Mouse (Mus musculus): Measurements from ENCODE around the gene Sdccag8.

Sdccag8 gene

DNA sequence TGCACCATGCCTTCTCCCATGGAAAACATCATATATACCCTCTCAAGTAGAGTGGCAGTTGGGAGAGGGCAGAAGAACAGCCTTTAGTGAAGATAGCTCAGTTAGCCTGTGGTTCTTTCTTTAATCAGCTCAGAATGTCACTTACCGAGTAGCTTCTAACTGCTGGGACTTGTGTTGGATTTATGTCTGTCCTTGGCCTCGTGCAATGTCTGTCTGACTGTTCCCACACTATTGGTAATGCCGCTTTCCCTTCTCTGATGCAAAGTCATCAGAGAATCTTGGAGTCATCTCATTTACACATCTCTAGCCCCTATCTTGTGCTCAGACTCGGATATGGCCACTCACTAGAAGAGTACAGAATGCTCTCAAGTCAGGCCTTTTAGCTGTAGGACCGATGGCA, 128.7 kb downstream of the Sdccag8 start:
- no peak for DNase-seq (ENCODE audit: low spot score)

DNA sequence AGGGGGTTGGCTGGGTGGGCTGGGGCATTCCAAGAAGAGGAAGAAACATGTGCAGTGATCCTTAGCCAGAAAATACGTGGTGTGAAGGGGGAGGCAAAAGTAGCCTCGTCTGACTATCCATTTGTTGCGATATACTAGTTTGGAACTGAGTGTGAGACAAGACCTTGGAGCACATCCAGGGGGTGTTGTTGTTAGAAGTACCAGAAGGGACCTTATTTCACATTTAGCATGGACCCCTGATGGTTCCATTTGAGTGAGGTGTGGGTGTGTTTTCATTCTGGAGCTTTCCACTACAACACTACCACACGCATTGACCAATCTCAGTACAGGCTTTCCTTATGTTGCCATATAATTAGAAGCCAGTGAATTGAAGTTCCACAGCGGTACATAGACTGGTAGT, 129.5 kb downstream of the Sdccag8 start:
- DNase-seq (ENCODE audit: low spot score) = no peak

DNA sequence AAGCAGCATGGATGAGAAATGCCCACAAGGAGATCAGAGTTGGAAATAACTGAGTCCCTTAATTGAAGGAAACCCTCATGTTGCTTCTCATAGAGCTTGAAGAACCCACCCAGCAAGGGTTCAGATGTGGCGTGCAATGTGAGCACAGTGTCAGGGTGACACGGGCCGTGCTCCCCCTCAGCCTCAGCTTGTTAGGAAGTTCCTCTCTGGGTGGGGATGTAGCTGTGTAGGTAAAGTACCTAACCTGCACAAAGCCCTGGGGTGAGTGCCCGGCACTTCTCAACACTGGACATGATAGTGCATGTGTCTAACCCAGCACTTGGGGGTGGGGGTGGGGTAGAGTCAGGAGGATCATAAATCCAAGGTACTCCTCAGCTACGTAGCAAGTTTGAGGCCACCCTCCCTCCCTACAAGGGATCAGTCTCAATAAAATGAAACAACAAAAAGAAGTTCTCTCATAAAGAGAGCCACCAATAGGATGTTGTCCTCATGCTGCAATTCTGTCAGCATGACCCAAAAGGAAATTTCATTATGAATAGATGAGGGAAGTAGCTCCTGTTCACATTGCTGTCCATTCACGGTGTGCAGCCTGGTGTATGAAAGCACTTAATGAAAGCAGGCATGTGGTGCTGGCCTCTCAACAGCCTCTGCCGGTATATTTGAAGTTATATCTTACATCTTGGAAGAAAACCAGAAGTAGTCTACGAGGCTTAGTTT, 130.2 kb downstream of the Sdccag8 start:
- no peak for DNase-seq (ENCODE audit: low spot score)

DNA sequence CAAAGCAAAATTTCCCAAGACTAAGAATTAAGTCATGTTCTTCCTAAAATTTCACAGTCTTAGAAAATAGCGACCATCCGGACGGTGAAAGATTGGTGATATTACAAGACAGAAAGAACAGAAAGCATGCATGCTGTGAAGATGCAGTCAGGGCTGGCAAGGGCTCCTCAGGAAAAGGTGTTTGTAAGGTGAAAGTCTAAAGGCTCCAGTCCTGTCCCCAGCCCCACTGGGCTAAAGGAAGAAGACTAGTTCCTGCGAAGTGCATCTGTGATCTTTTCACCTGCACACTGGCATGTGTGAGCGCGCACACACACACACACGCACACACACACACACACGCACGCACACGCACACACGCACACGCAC, 130.7 kb downstream of the Sdccag8 start:
- no peak for DNase-seq (ENCODE audit: low spot score)

DNA sequence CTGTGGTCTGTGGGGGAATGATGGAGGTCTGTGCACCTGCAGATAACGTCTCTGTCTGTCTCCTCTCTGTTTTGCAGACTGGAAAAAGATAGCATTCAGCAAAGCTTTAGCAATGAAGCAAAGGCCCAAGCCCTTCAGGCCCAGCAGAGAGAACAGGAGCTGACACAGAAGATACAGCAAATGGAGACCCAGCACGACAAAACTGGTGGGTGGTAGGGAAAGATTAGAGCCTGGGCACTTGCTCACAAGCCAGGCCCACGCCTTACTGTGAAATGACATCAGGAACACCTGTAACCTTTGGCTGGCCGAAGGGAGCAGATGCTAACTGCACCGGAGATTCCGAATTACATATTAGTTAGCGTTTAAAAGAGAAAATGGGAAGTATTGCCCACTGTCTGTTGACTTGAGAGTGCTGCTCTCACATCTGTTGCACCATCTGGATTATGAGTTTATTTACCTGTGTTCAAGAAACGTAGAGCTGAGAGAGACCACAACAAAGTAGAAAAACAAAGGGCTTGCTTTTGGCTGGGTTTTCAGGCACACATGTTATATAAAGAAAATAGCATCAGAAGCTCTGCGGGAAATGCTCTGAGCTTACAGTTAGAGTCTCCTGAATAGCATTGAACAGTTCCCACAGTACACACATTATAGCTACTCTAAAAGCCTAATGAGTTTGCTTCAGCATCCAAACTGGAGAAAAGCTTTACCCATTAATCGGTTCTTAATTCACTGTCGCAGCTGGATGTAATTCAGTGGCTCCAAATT, 131.8 kb downstream of the Sdccag8 start:
- DNase-seq (ENCODE audit: low spot score) = peak; percentile 32

DNA sequence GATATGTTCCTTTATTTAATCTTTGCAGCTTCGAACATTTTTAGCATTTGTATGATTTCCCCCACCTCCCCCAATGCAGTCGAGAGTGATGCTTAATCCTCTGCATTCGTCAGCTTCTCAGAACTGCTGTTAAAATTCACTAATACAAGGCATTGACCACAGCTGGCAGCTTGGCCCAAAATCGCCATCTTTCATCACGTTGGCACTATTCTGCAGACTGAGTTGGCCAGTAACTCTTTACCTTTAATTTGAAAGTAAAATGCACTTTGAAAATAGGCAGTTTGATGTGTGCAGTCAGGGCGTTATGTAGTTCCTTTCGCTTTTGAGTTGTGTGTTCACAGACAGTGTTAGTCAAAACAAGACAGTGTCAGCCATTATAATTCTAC, 132.3 kb downstream of the Sdccag8 start:
- DNase-seq (ENCODE audit: low spot score) = no peak

DNA sequence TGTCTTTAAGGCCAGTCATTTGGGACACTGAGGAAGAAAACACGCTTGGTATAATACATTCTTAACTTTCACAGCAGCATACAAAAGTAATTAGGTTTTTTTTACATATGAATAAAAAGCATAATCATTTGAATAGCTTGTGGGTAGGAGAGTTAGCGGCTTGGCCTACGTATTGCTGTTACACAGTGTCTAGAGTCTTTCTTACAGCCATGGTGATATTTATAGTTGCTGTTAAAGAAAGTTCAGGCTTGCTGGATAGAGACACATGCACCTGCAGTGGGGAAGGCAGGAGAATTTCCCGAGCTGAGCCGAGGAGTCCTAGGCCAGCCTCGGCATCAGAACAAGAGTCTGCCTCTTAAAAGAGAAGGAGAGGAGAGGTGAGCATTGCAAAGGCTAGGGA, 134.4 kb downstream of the Sdccag8 start:
- no peak for DNase-seq (ENCODE audit: low spot score)

DNA sequence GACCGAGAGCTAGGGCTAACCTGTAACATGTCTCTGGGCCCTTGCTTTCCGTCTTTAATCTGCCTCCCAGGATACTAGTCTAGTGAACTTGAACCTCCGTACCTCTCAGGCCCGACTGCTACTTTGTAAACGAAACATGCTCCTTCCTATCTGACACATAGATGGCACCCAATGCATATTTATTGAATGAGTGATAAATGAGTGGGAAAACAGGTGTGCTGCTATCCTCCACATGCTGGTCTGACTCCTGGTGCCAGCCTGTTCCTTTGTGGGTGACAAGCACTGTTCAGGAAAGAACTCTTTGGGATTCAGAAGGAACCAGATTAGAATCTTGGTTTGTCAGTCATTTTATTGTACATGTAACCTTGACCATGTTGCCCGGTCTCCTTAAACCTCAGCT, 134.9 kb downstream of the Sdccag8 start:
- no peak for DNase-seq (ENCODE audit: low spot score)

DNA sequence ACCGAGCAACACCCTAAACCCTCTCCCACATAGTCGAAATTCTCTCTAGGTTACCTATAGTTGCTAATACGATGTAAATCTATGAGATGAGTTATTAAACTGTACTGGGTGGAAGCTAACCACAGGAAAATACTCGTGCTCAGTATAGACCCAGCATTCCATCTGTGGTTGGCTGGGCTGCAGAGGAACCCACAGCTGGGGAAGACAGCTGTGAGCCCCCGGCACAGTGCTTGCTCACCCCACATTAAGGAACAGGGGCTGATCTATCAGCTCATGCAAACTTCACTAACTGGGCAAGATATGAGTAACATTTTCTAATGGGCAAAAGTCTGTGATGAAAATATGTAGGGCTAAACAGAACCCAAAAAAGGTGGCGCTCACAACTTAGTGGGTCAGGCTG, 135.6 kb downstream of the Sdccag8 start:
- DNase-seq (ENCODE audit: low spot score) = no peak

DNA sequence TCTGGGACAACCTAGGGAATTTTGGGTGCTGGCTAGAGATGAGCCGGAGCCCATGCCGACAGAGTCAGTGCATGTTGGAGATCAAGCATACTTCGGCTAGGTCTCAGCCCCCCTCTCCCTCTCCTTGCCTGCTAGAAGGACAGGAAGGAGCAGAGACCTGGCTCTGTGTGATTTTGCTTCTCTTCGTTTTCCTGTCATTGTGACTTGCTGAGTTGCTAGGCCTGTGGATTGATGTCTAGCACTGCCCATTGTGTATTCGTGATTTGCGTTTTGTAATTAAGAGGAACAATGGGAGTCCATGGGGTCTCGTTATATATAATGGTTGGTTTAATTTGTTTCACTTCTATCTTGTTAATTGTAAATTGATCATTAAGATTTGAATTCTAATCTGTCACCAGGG, 137.4 kb downstream of the Sdccag8 start:
- no peak for DNase-seq (ENCODE audit: low spot score)

DNA sequence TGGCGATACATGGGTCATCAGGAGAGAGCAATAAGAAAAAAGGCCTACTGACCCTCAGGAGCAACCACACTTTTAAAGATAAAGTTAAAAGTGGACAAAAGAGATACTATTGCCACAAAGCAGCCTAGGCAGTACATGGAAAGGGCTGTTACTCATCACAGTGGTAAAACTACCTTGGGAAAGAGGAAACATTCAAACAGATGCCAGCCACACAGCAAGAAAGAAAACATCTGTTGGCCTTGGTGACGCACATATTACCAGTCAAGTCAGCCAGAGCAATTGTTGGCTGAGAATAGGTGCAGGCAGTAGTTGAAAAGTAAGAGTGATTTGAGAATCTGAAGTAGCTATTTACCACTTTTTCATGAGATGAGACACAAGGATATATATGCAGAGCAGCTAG, 143.9 kb downstream of the Sdccag8 start:
- no peak for DNase-seq (ENCODE audit: low spot score)

DNA sequence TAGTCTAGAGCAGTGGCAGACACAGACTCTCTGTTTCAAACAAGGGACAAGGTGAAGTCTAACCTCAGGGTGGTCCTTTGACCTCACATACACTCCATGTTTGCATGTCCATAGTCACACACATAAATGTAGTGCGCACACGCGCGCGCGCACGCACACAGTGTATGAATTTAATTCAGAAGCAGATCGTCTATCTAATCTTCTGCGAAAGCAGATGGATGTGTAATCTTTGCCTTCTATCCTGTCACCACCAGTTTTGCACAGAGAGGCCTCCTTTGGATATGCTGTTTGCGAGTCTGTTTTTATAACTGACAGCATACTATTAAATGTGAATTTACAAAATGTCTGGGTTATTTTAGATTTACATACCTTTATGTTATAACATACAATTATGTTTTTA, 147.3 kb downstream of the Sdccag8 start:
- DNase-seq (ENCODE audit: low spot score) = no peak

DNA sequence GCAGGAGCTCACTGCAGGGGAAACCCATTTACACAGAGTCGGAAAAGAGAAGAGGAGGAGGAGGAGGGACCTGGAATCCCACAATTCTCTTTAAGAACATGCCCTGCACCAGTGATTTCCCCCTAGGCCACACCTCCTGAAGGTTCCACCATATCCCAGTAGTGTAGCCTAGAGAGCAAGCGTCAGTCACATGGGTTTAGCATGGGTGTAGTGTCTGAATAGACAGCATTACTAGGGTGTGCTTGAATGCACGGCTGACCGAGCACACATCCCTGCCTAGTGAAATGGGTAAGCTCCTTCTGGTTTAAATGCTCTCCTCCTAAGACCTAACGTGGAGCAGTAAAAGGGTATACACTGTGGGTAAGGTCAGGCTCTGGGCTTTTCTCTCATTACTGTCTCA, 148.4 kb downstream of the Sdccag8 start:
- DNase-seq (ENCODE audit: low spot score) = no peak

DNA sequence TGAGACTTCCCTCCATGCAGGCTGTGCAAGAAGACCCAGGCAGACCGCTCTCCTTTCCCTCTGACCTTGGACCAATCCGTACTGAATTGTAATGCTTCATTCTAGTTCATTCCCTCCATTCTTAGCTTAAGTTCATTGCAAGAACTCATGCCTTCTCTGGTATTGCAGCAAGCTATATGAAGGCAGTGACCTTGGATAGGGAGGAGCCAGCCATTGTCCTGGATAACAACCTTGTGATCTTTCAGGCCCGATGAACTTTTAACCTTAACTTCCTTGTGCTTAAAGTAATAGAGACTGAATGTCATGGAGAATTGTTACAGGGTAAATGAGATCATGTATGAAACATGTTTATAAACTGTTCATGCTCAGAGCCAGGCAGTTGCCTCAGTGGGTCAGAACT, 152.8 kb downstream of the Sdccag8 start:
- DNase-seq (ENCODE audit: low spot score) = no peak

DNA sequence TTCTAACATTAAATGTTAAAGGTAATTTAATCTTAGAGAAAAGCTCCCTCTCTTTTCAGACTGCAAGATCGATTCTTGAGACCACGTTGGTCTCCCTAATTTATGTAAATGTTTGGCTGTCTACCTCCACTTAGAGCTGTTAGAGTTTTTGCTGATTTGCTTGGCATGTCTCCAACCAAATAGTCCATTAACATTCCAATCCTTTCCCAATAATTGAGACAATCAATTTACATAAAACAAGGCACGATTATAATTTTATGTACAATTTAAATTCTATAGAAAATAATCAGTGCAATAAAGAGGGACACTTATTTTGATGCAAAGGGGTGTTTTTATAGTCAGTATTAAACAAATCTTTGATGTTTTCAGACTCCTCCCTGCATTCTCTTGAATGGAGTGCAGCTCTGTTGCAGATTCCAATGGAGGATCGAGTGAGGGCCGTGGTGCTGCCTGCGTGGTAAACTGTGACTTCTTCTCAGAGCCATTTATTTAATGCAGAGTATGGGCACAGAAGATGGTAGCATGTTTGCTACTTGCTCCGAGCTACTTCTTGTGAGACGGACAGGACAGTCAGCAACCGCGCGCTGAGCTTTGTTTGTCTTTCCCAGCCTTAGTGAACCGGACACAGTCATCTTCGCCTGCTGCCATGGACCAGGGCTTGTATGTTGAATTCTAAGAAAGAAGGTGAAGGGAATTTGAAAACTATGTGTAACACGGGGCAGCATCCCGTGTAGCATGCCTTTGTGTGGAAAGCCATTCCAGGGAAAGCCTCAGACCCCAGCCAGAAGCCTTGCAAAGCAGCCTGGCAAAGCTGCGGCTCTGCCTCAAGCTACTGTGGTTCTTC, 156.4 kb downstream of the Sdccag8 start:
- DNase-seq (ENCODE audit: low spot score) = no peak

DNA sequence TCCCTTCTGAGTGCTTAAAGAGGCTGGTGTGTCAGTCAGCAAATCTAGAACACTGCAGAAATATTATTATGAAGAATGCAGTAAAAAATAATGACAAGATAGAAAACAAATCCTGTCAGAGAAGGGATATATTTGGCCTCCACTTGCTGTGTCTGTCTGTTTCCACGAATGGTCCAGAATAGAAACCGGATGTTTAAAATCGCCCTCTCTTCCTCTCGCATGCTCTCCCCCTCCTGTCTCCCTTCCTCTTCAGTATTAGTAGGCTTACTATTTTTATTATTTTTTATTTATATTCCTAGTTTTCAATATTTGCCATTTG, 157.0 kb downstream of the Sdccag8 start:
- DNase-seq (ENCODE audit: low spot score) = no peak

DNA sequence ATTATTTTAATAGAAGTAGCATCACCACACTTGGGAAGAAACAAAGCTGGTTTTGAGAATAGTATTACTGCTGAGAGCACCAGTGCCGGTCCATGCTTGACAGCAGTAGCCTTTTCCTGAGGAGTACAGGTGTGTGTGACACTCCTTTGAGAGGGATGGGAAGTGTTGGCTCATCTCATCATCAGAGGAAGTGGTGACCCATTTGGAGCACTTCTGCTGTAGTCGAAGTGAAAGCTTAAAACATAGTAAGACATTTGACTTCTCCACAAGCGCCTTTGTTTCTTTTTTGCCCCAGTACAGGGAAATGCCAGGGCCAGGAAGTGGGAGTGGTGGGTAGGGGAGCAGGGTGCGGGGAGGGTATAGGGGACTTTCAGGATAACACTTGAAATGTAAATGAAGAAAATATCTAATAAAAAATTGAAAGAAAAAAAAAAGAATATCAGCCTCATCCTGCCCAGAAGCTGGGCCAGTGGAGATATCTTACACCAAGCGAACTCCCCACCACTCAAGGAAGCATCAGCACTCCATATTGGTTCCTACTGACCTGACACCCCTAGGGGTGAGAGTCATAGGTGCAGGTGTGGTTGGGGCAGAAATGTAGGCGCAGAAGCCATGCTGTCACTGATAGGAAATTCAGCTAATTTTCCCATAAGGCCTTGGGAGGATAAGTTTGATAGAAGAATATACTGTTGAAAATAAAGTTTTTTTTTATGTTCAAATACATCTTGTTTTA, 159.1 kb downstream of the Sdccag8 start:
- no peak for DNase-seq (ENCODE audit: low spot score)

DNA sequence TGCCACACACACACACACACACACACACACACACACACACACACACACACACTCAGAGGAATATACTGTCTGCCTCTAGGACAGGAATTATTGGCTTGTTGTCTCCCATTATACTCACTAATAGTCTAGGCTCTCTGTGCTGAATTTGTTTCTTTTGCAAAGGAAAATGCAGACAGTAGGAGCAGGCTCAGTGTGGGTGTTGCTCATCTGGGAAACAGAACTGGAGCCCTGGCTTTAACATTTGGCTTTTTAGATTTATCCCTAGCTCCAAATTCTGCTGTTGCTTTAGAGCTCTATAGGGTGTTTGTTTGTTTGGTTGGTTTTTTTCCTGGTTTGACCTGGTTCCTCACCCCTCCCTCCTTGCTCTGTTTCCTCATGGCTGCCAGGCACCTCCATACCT, 164.8 kb downstream of the Sdccag8 start:
- DNase-seq (ENCODE audit: low spot score) = peak; percentile 68

DNA sequence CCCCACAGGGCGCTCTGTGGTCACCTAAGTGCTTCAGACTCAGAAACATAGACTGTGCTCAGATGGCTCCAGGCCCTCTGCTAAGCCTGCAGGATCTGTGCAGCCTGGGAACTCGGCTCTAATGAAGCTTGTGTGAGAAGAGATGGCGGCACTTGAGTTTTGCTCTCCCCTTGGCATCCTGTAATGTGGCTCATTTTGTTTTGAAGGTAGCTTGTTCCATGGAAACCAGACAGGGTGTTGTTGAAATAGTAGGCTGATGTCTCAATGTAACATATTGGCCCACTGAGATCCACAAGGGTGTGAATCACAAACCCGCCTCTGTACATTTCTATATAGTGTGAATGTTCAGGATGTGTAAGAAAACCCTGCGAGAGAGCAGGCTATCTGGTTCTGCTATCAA, 165.7 kb downstream of the Sdccag8 start:
- DNase-seq (ENCODE audit: low spot score) = no peak

DNA sequence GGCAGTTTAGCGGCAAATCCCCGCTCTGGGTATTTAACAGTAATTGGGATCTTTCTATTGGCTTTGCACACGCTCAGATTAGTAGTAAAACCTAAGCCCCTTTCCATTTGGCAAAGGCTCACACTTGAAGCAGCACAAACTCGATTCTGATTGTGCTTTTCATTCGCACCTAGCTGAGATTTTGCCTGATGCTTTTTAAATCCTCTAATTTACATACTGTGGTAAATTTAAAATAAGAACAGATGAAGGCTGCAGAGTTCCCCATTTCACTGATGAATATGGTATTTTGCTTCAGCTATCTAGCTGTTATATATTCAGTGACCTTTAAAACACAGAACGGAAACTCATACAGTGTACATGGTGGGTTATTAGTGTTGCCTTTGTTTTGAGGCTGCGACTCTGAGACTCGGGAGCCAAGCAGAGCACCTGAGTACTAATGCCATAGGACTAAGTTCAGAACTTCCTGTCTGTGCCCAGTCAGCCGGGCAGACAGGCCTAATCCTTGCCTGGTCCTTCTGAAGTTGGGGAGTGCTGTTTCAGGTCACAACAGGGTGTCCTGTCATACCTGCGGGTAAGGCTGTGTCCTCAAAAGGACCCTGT, 166.4 kb downstream of the Sdccag8 start:
- DNase-seq (ENCODE audit: low spot score) = no peak

DNA sequence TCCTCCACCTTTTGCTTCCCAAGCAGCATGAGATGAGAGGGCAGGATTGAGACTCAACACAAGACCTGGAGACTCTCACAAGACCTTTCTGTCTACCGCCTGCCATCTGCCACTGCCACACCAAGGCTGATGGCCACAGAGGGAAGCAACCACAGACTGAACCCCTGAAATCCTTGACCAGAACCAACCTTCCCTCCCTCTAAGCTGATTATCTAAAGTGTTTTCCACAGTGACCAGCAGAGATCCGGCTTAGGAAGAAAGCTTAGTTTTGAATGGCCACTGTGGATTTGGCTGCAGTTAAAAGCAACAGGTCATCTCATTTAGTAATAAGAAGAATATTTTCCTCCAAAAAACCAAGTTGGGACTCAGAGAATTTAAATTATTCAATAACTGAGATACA, 167.1 kb downstream of the Sdccag8 start:
- no peak for DNase-seq (ENCODE audit: low spot score)

DNA sequence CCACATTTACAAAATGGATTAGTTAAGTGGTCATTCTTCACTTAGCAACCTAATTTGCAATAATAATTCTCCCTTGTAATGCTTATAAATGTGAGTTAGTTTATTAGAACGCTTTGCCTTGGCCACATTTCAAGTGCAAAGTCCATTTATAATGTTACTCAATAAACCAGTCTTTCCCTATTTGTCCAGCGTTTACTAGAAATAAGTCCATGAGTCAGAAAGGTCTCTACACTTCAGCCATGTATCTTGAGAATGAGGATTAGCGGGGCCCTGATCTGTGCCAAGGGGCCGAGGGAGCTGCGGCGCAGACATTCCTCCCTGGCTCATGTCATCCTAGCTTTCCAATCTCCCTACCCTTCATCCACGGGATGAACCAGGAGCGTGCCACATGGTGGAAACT, 168.2 kb downstream of the Sdccag8 start:
- no peak for DNase-seq (ENCODE audit: low spot score)

All from layer of hippocampus, adult 11-12 months (tissue).